Mouse (Mus musculus) spleen, adult 2 months (tissue): Measurements from ENCODE around the gene Gpd1l. TPM values are rescaled to one million over a fixed set of nuclear protein-coding genes. Genes with fewer than 3 reads are reported as not detected.

Experiments used
- DNase-seq, 2 experiments: peaks; one replicate each; pipeline versions ENCODE4 v3.0.0 to v3.0.0-alpha.2; 2012 to 2021; ENCODE audit warnings: low spot score in 2 of 2, low read depth in 1 of 2
- H3K27ac ChIP-seq: fragments of 200-500 bp; 2 replicates; pipeline ENCODE4 v1.5.1; 2012; ENCODE audit warnings: low read length, inconsistent platforms; ENCODE audit not compliant: insufficient read depth
- H3K27me3 ChIP-seq: fragments of 200-500 bp; 2 replicates; pipeline ENCODE4 v1.6.1; 2012; ENCODE audit warnings: mild to moderate bottlenecking, moderate library complexity, low read length, inconsistent platforms; ENCODE audit not compliant: control insufficient read depth, insufficient read depth
- H3K36me3 ChIP-seq: fragments of 200-500 bp; 2 replicates; pipeline ENCODE4 v1.6.1; 2012; ENCODE audit warnings: mild to moderate bottlenecking, low read length, inconsistent platforms; ENCODE audit not compliant: control insufficient read depth, insufficient read depth
- H3K4me1 ChIP-seq: fragments of 200-500 bp; 2 replicates; pipeline ENCODE4 v1.6.1; 2011; ENCODE audit warnings: inconsistent platforms; ENCODE audit not compliant: control insufficient read depth, insufficient read depth, insufficient read length
- H3K4me3 ChIP-seq: fragments of 200-500 bp; 2 replicates; pipeline ENCODE4 v1.5.1; 2011; ENCODE audit warnings: mild to moderate bottlenecking, inconsistent platforms; ENCODE audit not compliant: insufficient read depth, insufficient read length; ENCODE audit errors: extremely low read depth
- CTCF ChIP-seq: fragments of 200-500 bp; IDR thresholded peaks from 2 replicates; pipeline ENCODE4 v1.5.1; 2011; ENCODE audit warnings: mild to moderate bottlenecking, inconsistent platforms; ENCODE audit not compliant: insufficient read depth, insufficient read length, insufficient replicate concordance; ENCODE audit errors: extremely low read depth
- POLR2A ChIP-seq: fragments of 200-500 bp; IDR thresholded peaks from 2 replicates; pipeline ENCODE4 v1.6.1; 2011; ENCODE audit warnings: low read depth, low read length, inconsistent platforms
- WGBS: fragments of 180-500 bp; shearing (Covaris S2); methylation state at CpG from one replicate; pipeline ENCODE4 v1.1.7; 2018; 5-methylcytosine and 5-hydroxymethylcytosine counted together
- polyA plus RNA-seq: library from polyadenylated mRNA; depleted of rRNA; stranded (reverse); fragments of >200 nt; gene quantifications from 2 replicates; pipeline ENCODE4 v1.2.3, GENCODE M21; 2012; rRNA removed

Gene Gpd1l
- polyA plus RNA-seq, 1 experiment, result 25.7 TPM

DNA sequence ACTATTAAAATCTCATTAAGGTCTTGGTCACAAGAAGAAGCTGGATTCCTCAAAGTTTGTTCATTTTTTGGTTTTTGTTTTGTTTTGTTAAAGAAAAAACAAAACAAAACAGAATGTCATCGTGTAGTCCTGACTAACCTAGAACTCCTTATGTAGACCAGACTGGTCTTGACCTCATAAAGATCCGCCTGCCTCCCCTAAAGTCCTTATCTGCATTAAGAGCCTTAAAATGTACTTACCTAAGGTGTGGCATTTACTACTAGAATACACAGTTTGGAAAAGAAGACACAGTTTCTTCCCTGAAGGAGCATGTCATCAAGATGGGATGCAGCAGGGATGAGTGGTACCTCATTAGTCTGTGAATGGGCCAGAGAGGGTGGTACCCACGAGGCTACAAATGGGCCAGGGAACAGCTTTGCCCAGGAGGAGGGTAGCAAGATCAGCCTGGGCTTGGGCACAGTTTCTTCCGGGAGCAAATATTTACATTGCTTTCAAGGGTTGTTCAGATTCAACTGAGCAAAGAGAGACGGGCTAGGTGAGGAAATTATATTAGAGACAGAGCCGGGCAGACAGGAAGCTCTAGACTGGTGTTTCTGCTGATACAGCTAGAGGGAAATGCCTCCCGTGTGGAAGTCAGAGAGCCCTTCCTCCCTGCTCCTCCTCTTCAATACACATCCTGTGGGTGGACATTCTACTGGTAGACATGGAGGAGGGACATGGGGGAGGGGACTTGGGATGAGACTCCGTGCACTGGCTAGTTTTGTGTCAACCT lies 82.2 kb downstream of the Gpd1l start:
- Histone ChIP-seq H3K4me1 (no peaks in the 10 kb centered on the region), H3K4me3 (no peak overlapping the region), H3K27ac (no peak overlapping the region), H3K27me3 (no peaks in the 10 kb centered on the region), H3K36me3 (no peaks in the 10 kb centered on the region)
- no peak for DNase-seq
- WGBS, result 36% methylated on average over 8 of the region's 8 CpGs
- TF ChIP-seq CTCF, result no peak
- TF ChIP-seq POLR2A, result no peak

Other genes starting within 250 kb of the Gpd1l start
- gene Dync1li1, start 245.2 kb downstream of the Gpd1l start, polyA plus RNA-seq, result 9.8 and 10.1 TPM in 2 replicates
- gene Cmtm6, start 202.9 kb downstream of the Gpd1l start, polyA plus RNA-seq, result 36.7 and 38.5 TPM in 2 replicates
- 237 and 317 TPM in 2 replicates for gene Cmtm7, start 152.1 kb downstream of the Gpd1l start, polyA plus RNA-seq
- gene Cmtm8, start 89.8 kb downstream of the Gpd1l start, polyA plus RNA-seq, result 5.8 and 7.9 TPM in 2 replicates
- 0.54 and 0.80 TPM in 2 replicates for gene Osbpl10, start 44.6 kb upstream of the Gpd1l start, polyA plus RNA-seq
- 30.7 and 50.7 TPM in 2 replicates for gene Rps27rt, start 48.8 kb upstream of the Gpd1l start, polyA plus RNA-seq